Mouse (Mus musculus): ENCODE data around the gene Fgd2.

DNA sequence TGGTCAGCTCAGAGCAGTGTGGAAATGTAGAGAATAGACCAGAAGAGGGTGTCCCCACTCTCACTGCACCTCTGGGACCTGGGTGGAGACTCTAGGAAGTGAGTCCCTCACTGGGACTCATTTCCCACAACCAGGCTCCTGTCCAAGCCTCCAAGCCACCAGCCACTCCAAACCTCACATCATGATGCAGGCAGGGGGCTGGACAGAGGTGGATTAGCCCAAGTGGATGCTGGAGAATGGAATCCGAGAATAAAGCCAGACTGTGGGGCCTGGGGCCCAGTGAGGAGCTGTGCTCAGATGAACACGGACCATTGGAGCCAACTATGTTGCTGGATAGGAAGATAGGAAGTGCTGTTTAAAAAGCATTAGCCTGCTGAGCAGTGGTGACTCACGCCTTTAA lies 43.8 kb upstream of the Fgd2 start:
- TF ChIP-seq CTCF (IDR thresholded peaks at IDR 0.05; ENCODE audit: control insufficient read depth, insufficient read depth, low read length) (no peak), POLR2A (IDR thresholded peaks at IDR 0.05; ENCODE audit: borderline replicate concordance, control insufficient read depth, low read depth, low read length) (no peak)
